Mouse (Mus musculus) forebrain, embryonic 13.5 days (tissue): Measurements from ENCODE around the gene Mmp2. TPM values are rescaled to one million over a fixed set of nuclear protein-coding genes. Genes with fewer than 3 reads are reported as not detected.
"Not testable (repeated sequence)": the region's sequence is repeated elsewhere in the genome, so short reads cannot be mapped to it uniquely, and the experiment has no call there.

Source experiments
- ATAC-seq: fragments of 200-750 bp; cut with Nextera tagmentation; 2 replicates; pipeline ENCODE4 v1.8.0; 2017
- H3K27ac ChIP-seq: fragments of 300-500 bp; sonication (generic); 2 replicates; pipeline ENCODE4 v1.5.1; 2015; ENCODE audit warnings: inconsistent platforms, mild to moderate bottlenecking, moderate library complexity
- H3K27me3 ChIP-seq: fragments of 300-500 bp; sonication (generic); 2 replicates; pipeline ENCODE4 v1.6.1; 2015; ENCODE audit warnings: mild to moderate bottlenecking, inconsistent platforms
- H3K36me3 ChIP-seq: fragments of 300-500 bp; sonication (generic); 2 replicates; pipeline ENCODE4 v1.6.1; 2015; ENCODE audit warnings: mild to moderate bottlenecking, inconsistent platforms; ENCODE audit not compliant: poor library complexity, severe bottlenecking
- H3K4me1 ChIP-seq: fragments of 300-500 bp; sonication (generic); 2 replicates; pipeline ENCODE4 v1.6.1; 2015; ENCODE audit warnings: inconsistent platforms
- H3K4me2 ChIP-seq: fragments of 300-500 bp; sonication (generic); 2 replicates; pipeline ENCODE4 v1.6.1; 2015; ENCODE audit warnings: inconsistent platforms, mild to moderate bottlenecking, moderate library complexity
- H3K4me3 ChIP-seq: fragments of 300-500 bp; sonication (generic); 2 replicates; pipeline ENCODE4 v1.5.1; 2015; ENCODE audit warnings: mild to moderate bottlenecking, inconsistent platforms
- H3K9ac ChIP-seq: fragments of 300-500 bp; sonication (generic); 2 replicates; pipeline ENCODE4 v1.6.1; 2015; ENCODE audit warnings: mild to moderate bottlenecking, inconsistent platforms
- H3K9me3 ChIP-seq: fragments of 300-500 bp; sonication (generic); replicated peaks from 2 replicates; pipeline ENCODE4 v1.6.1; 2016; ENCODE audit warnings: inconsistent platforms
- WGBS: fragments of 180-500 bp; shearing (Covaris S2); methylation state at CpG from one replicate; pipeline ENCODE4 v1.1.7; 2015; 5-methylcytosine and 5-hydroxymethylcytosine counted together
- polyA plus RNA-seq: library from polyadenylated mRNA; unstranded; fragments of >200 nt; fragmentation: Nextera tagmentation; extraction: Ambion mirVana; gene quantifications from 2 replicates; pipeline ENCODE4 v1.2.1, GENCODE M21; 2015

Gene Mmp2
- polyA plus RNA-seq, 1 experiment from 2014 or later = 9.5 TPM

DNA sequence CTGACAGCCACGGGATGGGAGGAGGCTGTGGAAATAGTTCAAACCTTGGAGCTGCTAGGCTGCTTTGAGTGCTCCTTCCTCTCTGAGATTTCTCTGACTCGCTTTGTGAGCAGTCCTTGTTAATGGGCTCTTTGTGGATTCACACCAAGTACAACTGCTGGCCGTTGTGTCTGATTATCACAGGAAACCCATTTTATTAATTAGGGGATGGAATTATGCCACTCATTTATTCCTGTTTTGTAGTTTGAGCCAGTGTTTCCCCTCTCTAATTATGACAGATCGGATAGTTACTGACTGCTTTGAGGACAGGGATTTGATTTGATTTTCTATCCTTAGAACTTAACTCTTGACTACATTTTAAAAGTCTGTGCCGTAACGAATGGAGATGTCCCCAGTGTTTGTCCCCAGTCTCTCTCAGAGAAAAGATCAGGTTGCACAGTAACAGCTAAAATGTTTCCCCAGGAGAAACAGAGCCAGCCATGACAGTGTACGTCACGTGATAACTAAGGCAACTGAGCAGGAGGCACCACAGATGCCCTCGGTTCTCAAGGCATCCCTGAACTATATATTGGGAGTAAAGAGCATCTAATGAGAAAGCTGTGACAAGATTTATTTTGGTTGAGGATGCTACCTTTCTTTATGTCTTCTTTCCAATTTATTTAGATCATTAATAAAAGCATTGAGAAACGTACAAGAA is 45.1 kb downstream of the Mmp2 start:
- ATAC-seq = no peak
- Histone ChIP-seq H3K4me2 (no peak overlapping the region), H3K27me3 (no peaks in the 10 kb centered on the region), H3K4me1 (peaks cover 17% of the 10 kb centered on the region), H3K9ac (no peak overlapping the region), H3K27ac (peak overlapping the region; percentile 31; the same call in 1 of the 2 replicates), H3K36me3 (no peaks in the 10 kb centered on the region), H3K9me3 (no peaks in the 10 kb centered on the region), H3K4me3 (no peak overlapping the region)
- WGBS = 57% methylated on average over 10 of the region's 10 CpGs

DNA sequence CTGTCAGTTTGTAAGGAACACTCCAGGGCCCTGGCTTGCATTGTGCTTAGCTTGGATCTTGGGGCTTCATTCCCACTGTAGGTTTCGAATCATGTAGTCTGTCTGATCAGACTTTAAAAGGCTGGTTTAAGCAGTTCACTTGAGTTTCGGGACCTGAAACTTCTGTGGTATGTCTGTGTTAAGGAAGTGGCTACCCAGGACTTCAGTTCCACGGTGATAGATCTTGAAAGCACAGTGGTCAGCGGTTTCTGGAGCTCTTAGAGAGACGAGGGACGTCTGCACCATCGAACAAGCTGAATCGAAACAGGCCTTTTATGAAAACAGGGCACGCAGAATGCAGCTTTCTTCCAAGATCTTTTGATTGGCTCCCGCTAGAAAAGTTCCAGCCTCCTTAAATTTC is 48.7 kb downstream of the Mmp2 start:
- no peaks in the 10 kb centered on the region for H3K9me3 ChIP-seq
- H3K27me3 ChIP-seq = no peaks in the 10 kb centered on the region
- peak overlapping the region; percentile 12; the same call in 1 of the 2 replicates for H3K4me2 ChIP-seq
- no peaks in the 10 kb centered on the region for H3K36me3 ChIP-seq
- no peak overlapping the region for H3K27ac ChIP-seq
- ATAC-seq = no peak
- H3K4me1 ChIP-seq = peaks cover 12% of the 10 kb centered on the region
- no peak overlapping the region for H3K9ac ChIP-seq
- WGBS = 27% methylated on average over 10 of the region's 10 CpGs
- no peak overlapping the region for H3K4me3 ChIP-seq

DNA sequence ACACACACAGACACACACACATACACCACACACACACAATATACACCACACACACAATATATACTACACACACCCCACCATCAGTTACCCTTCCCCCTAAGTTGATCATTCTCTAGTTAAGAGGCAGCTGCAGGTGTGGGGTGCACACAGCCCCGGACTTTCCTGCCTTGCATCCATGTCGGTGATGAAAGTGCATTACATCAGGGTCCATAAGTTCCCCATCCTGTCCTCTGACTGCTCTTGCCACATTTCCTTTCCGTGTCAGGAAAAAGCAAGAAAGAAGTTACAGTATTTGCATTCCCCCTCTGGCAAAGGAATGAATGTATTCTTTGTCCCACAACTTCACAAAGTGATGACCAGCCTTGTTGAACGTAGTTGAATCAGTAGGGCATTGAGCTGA is 54.2 kb downstream of the Mmp2 start:
- ATAC-seq = no peak
- no peak overlapping the region for H3K27ac ChIP-seq
- no peak overlapping the region for H3K4me2 ChIP-seq
- peaks cover under 1% of the 10 kb centered on the region; the same call in 1 of the 2 replicates for H3K4me1 ChIP-seq
- no peak overlapping the region for H3K4me3 ChIP-seq
- 75% methylated on average over 4 of the region's 4 CpGs for WGBS
- no peaks in the 10 kb centered on the region for H3K9me3 ChIP-seq
- H3K9ac ChIP-seq = no peak overlapping the region
- H3K36me3 ChIP-seq = no peaks in the 10 kb centered on the region
- no peaks in the 10 kb centered on the region for H3K27me3 ChIP-seq

DNA sequence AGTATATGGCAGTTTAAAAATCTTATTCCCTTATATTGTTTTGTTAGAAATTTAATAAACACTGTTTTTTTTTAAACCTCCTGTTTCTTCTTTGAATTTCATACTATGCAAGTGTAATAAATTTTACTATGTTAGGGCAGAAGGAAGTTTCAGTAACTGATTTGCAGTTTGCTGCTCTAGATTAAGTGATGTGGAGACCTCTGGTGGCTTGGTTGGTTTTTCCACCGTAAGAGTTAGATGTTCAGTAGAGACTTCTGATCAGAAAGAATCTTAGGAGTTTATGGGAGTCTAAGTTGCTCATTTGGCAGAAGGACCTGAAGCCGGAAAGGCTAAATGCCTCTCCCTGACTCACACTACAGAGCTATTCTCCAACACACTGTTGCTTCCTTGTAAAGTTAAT is 56.7 kb downstream of the Mmp2 start:
- no peak overlapping the region for H3K9ac ChIP-seq
- H3K4me1 ChIP-seq = no peaks in the 10 kb centered on the region
- no peaks in the 10 kb centered on the region for H3K36me3 ChIP-seq
- H3K27me3 ChIP-seq = no peaks in the 10 kb centered on the region
- ATAC-seq = no peak
- no peak overlapping the region for H3K4me3 ChIP-seq
- 86% methylated on average over 2 of the region's 2 CpGs for WGBS
- no peak overlapping the region for H3K27ac ChIP-seq
- H3K9me3 ChIP-seq = no peaks in the 10 kb centered on the region
- H3K4me2 ChIP-seq = no peak overlapping the region

DNA sequence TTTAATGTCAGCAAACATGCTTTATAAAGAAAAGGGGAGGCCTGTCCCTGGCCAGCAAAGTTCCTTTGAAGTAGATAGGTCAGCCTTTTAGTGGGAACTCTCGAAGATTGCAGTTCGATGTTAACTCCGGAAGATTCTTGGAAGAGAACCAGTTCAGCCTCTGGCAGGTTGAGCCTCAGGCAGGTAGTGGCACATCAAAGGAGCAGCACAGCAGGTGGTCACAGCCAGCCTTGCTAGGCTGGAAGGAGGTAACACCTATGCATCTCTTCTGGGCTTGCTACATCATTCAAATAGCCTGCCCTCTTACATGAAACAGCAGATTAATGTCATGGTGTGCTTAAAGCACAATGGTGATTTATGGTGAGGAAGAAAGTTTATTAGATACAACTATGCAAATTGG is 65.1 kb downstream of the Mmp2 start:
- not testable (repeated sequence) for H3K27ac ChIP-seq, ATAC-seq, H3K4me1 ChIP-seq, H3K27me3 ChIP-seq, H3K9ac ChIP-seq, H3K9me3 ChIP-seq, H3K4me2 ChIP-seq, H3K36me3 ChIP-seq, H3K4me3 ChIP-seq
- 79% methylated on average over 3 of the region's 3 CpGs for WGBS

DNA sequence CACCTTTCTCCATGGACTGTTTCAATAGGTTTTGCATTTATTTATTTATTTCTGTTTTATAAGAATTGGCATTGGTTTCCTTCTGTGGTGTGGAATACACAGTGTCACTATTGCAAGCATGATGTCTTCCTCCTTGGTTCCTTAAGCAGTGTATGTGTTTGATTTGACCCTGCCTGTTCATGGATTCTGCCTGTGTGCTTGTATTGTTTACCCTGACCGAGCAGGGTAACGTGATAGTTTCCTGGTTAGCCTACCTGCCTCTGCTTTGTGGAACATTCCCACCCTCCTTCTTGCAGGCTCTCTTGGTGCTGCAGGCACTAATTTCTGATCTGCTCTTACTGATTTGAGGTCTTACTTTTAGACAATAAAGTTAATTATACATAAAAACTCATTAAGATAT is 66.8 kb downstream of the Mmp2 start:
- H3K27ac ChIP-seq = no peak overlapping the region
- H3K36me3 ChIP-seq = no peaks in the 10 kb centered on the region
- no peaks in the 10 kb centered on the region for H3K27me3 ChIP-seq
- 80% methylated on average over 2 of the region's 2 CpGs for WGBS
- H3K4me3 ChIP-seq = no peak overlapping the region
- no peaks in the 10 kb centered on the region for H3K4me1 ChIP-seq
- H3K9ac ChIP-seq = no peak overlapping the region
- no peak overlapping the region for H3K4me2 ChIP-seq
- ATAC-seq = no peak
- no peaks in the 10 kb centered on the region for H3K9me3 ChIP-seq

DNA sequence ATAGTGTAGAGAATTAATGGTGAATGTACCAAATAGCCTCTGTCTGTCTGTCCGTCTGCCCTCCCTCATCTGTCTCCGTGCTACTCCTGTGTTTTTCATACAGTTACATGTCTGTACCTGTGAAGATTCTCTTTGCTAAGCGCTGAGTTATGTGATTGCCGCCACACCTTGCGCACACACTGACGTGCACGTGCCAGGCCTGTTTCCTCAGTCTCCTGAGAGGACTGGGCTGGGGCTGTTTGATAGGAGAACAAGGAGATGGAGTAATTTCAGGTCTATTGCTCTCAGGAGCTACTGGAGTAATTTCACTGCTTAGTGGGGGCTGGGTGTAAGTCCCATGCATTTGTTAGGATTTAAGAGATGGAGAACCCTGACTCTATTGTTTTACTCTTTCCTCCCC is 68.0 kb downstream of the Mmp2 start:
- H3K36me3 ChIP-seq = no peaks in the 10 kb centered on the region
- 91% methylated on average over 7 of the region's 7 CpGs for WGBS

DNA sequence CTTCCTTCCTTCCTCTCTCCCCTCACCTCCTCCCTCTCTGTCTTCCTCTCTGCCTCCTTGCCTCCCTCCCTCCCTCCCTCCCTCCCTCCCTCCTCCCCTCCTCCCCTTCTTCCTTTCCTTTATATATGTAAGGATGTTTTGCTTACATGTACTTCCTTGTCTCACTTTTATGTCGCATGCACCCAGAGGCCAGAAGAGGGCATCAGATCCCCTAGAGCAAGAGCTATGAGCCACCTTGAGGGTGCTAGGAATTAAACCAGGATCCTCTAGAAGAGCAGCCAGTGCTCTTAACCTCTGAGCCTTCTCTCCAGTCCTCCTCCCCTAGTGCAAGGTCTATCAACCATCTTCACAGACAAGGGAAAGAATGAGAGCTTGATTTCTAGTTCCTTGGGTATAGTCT is 69.0 kb downstream of the Mmp2 start:
- Histone ChIP-seq H3K27me3 (no peaks in the 10 kb centered on the region), H3K4me3 (no peak overlapping the region), H3K27ac (no peak overlapping the region), H3K36me3 (no peaks in the 10 kb centered on the region), H3K4me1 (no peaks in the 10 kb centered on the region), H3K4me2 (no peak overlapping the region), H3K9me3 (no peaks in the 10 kb centered on the region), H3K9ac (no peak overlapping the region)
- WGBS = 65% methylated on average over 1 of the region's 1 CpGs
- no peak for ATAC-seq

More for the DNA sequence above, 68.0 kb downstream of the Mmp2 start:
- Histone ChIP-seq H3K27ac (no peak overlapping the region), H3K4me2 (no peak overlapping the region), H3K9ac (no peak overlapping the region), H3K4me3 (no peak overlapping the region), H3K4me1 (no peaks in the 10 kb centered on the region), H3K9me3 (no peaks in the 10 kb centered on the region), H3K27me3 (no peaks in the 10 kb centered on the region)
- no peak for ATAC-seq

DNA sequence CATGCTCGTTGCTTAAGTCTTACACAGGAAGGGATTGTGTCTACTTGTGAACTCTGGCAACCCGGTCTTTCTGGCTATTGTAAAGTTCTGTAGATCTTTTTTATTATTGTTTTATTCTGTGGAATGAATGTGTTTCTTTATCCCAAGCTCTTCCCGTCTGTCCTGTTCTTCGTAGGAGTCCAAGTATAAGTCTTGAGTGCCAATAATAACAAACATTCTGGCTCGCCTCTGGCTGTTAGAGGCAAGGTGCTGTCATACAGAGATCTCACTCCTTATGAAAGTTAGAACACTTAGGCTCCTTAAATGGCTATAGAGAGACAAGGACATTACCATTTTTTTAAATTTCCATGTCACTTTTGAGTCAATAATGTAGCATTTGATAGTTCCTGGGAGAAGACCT is 69.5 kb downstream of the Mmp2 start:
- Histone ChIP-seq H3K27me3 (no peaks in the 10 kb centered on the region), H3K9me3 (no peaks in the 10 kb centered on the region), H3K4me3 (no peak overlapping the region), H3K36me3 (no peaks in the 10 kb centered on the region), H3K4me2 (no peak overlapping the region), H3K27ac (no peak overlapping the region), H3K9ac (no peak overlapping the region), H3K4me1 (no peaks in the 10 kb centered on the region)
- no peak for ATAC-seq
- 84% methylated on average over 5 of the region's 5 CpGs for WGBS

DNA sequence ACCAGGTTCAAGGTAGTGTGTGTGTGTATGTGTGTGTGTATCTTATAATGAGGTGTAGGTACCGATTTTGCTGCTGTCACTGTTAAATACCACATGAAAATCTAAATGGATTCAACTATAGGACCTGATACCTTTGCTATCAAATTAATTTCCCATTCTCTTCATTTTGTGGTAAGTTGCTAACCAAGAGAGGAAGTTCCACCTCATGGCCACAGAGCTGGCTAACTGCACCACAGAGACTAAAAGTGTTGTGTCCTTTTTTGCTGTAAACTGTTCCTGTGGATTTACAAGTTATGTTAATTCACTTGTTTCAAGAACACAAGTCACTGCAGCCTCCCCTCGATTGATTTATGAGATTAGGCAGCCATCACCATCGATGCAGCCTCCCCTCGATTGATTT is 70.7 kb downstream of the Mmp2 start:
- no peak overlapping the region for H3K4me3 ChIP-seq

DNA sequence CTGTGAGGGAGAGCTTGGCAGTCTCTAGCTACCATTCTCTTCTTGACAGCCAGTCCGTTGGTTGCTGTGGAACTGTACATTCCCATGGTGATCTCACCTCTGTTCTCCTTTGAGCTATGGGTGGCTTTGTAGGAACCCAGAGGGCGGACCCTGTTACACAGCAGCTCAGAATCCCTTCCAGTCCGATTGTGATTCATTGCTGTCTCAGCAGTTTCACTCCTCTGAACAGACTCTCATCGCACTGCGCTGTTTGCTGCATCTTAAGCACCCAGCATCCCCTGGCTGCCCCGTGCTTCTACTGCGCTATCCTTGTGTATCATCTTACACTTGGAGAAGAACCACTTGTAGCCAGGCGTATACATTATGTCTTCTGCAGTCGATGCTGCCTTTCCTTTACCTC is 72.5 kb downstream of the Mmp2 start:
- no peaks in the 10 kb centered on the region for H3K36me3 ChIP-seq
- H3K27me3 ChIP-seq = no peaks in the 10 kb centered on the region
- no peak overlapping the region for H3K9ac ChIP-seq
- ATAC-seq = no peak
- WGBS = 84% methylated on average over 9 of the region's 9 CpGs
- H3K4me2 ChIP-seq = no peak overlapping the region
- H3K4me3 ChIP-seq = no peak overlapping the region
- no peak overlapping the region for H3K27ac ChIP-seq
- H3K9me3 ChIP-seq = no peaks in the 10 kb centered on the region
- no peaks in the 10 kb centered on the region for H3K4me1 ChIP-seq

More for the DNA sequence above, 70.7 kb downstream of the Mmp2 start:
- Histone ChIP-seq H3K9me3 (no peaks in the 10 kb centered on the region), H3K27ac (no peak overlapping the region), H3K36me3 (no peaks in the 10 kb centered on the region), H3K9ac (no peak overlapping the region), H3K27me3 (no peaks in the 10 kb centered on the region), H3K4me2 (no peak overlapping the region), H3K4me1 (no peaks in the 10 kb centered on the region)
- 92% methylated on average over 4 of the region's 4 CpGs for WGBS
- ATAC-seq = no peak

DNA sequence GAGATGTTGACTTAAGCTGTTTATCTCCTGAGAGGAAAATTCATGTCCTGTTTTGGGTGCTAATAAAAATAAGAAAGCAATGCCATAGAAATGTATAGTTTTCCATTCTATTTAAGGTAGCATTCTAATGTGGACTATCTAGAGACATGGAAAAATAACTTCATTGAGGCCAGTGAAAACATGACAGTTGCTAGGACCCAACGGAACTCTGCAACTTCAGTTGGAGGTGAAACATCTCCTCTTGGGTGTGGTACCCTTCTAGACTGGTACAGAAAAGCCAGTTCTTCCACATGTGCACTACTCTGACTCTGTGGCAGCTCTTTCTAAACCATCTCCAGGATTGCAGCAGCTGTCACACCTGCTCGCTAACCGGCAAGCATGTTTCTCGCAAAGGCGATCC is 74.0 kb downstream of the Mmp2 start, which contains the start of gene Capns2:
Gene Capns2, plus strand, starts transcription at position 301 of the 400 bp plus-strand sequence.
- H3K27ac ChIP-seq = no peak within 1 kb of the TSS
- WGBS = 96% methylated on average over 5 of the region's 5 CpGs
- no peaks in the 10 kb centered on the region for H3K27me3 ChIP-seq
- H3K4me1 ChIP-seq = no peaks in the 10 kb centered on the region
- ATAC-seq = no peak
- no peak within 1 kb of the TSS for H3K4me3 ChIP-seq
- no peak within 1 kb of the TSS for H3K9ac ChIP-seq
- no peaks in the 10 kb centered on the region for H3K36me3 ChIP-seq
- no peaks in the 10 kb centered on the region for H3K9me3 ChIP-seq
- no peak within 1 kb of the TSS for H3K4me2 ChIP-seq

DNA sequence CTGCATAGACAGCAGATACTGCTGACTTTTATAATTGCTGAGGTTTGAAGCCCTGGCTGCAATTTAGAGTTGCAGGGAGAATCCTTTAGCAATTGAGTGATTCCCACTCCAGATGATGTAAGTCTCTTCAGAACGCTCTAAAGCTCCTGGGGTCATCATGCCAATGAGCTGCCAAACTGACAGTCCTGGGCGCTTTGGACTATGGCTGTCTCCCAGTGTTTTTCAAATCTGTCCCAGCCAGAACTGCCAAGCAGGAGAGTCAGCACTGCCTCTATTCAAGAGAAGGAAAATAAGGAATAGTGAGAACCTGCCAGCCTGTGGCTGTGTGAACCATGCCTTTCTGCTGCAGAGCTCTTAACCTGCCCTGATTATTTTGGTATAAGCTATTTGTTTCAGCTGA is 75.9 kb downstream of the Mmp2 start:
- Histone ChIP-seq H3K9ac (no peak overlapping the region), H3K27me3 (no peaks in the 10 kb centered on the region), H3K4me3 (no peak overlapping the region), H3K4me1 (no peaks in the 10 kb centered on the region), H3K27ac (no peak overlapping the region), H3K9me3 (no peaks in the 10 kb centered on the region), H3K36me3 (no peaks in the 10 kb centered on the region), H3K4me2 (no peak overlapping the region)
- 87% methylated on average over 2 of the region's 2 CpGs for WGBS
- ATAC-seq = no peak
